Mouse (Mus musculus): Measurements from ENCODE around the gene Hist1h4f. TPM values are rescaled to one million over a fixed set of nuclear protein-coding genes. Genes with fewer than 3 reads are reported as not detected.

Hist1h4f gene
- polyA plus RNA-seq, 1 experiment from 2014 or later, result 2.1 TPM

Small RNA genes lying within 50 kb of the gene (microRNA-seq; reads per million reads assigned to microRNA genes)
- not detected for gene Gm44297
- not detected for gene Gm44359
- gene Gm44394, result not detected
- 2.7 reads per million, percentile 11 among the genes with 10 or more reads in this experiment for gene n-TStga1

Other genes with a start within 250 kb of the Hist1h4f start
- gene Zfp322a, start 182.4 kb downstream of the Hist1h4f start, polyA plus RNA-seq (2016; fragmentation: Nextera tagmentation; extraction: Ambion mirVana), result 65.4 and 67.5 TPM in 2 replicates
- gene Abt1, start 127.8 kb downstream of the Hist1h4f start, polyA plus RNA-seq (2016; fragmentation: Nextera tagmentation; extraction: Ambion mirVana), result 12.9 and 13.9 TPM in 2 replicates
- gene Btn1a1, start 85.7 kb downstream of the Hist1h4f start, polyA plus RNA-seq (2016; fragmentation: Nextera tagmentation; extraction: Ambion mirVana), result 0.10 and 0.20 TPM in 2 replicates
- 1.6 TPM in 2 replicates for gene Btn2a2, start 62.8 kb downstream of the Hist1h4f start, polyA plus RNA-seq (2016; fragmentation: Nextera tagmentation; extraction: Ambion mirVana)
- gene Hist1h4h, start 20.6 kb downstream of the Hist1h4f start, polyA plus RNA-seq (2016; fragmentation: Nextera tagmentation; extraction: Ambion mirVana), result 6.2 and 6.8 TPM in 2 replicates
- gene Hist1h2af, start 17.7 kb downstream of the Hist1h4f start, polyA plus RNA-seq (2016; fragmentation: Nextera tagmentation; extraction: Ambion mirVana), result 10.7 and 15.5 TPM in 2 replicates
- gene Hist1h3g, start 16.2 kb downstream of the Hist1h4f start, polyA plus RNA-seq (2016; fragmentation: Nextera tagmentation; extraction: Ambion mirVana), result 7.8 and 11.8 TPM in 2 replicates
- 1.3 and 1.5 TPM in 2 replicates for gene Hist1h2bh, start 8.3 kb downstream of the Hist1h4f start, polyA plus RNA-seq (2016; fragmentation: Nextera tagmentation; extraction: Ambion mirVana)
- 1.3 and 2.3 TPM in 2 replicates for gene Hist1h3f, start 7.6 kb downstream of the Hist1h4f start, polyA plus RNA-seq (2016; fragmentation: Nextera tagmentation; extraction: Ambion mirVana)
- gene Hist1h1d, start 1.6 kb upstream of the Hist1h4f start, polyA plus RNA-seq (2016; fragmentation: Nextera tagmentation; extraction: Ambion mirVana), result 0.64 and 0.75 TPM in 2 replicates
- gene Hist1h3e, start 10.7 kb upstream of the Hist1h4f start, polyA plus RNA-seq (2016; fragmentation: Nextera tagmentation; extraction: Ambion mirVana), result 9.5 and 9.6 TPM in 2 replicates
- gene Hist1h2ae, start 19.6 kb upstream of the Hist1h4f start, polyA plus RNA-seq (2016; fragmentation: Nextera tagmentation; extraction: Ambion mirVana), result 139 and 153 TPM in 2 replicates
- 11.4 and 15.7 TPM in 2 replicates for gene Hist1h2bg, start 19.7 kb upstream of the Hist1h4f start, polyA plus RNA-seq (2016; fragmentation: Nextera tagmentation; extraction: Ambion mirVana)
- 10.7 and 11.9 TPM in 2 replicates for gene Hist1h2bf, start 22.5 kb upstream of the Hist1h4f start, polyA plus RNA-seq (2016; fragmentation: Nextera tagmentation; extraction: Ambion mirVana)
- 2.0 and 3.6 TPM in 2 replicates for gene Hist1h2ad, start 22.7 kb upstream of the Hist1h4f start, polyA plus RNA-seq (2016; fragmentation: Nextera tagmentation; extraction: Ambion mirVana)
- gene Hist1h3d, start 24.1 kb upstream of the Hist1h4f start, polyA plus RNA-seq (2016; fragmentation: Nextera tagmentation; extraction: Ambion mirVana), result 5.5 and 7.0 TPM in 2 replicates
- gene Hist1h4d, start 29.9 kb upstream of the Hist1h4f start, polyA plus RNA-seq (2016; fragmentation: Nextera tagmentation; extraction: Ambion mirVana), result 123 and 126 TPM in 2 replicates
- gene Hist1h2be, start 69.5 kb upstream of the Hist1h4f start, polyA plus RNA-seq (2016; fragmentation: Nextera tagmentation; extraction: Ambion mirVana), result 3.3 and 3.6 TPM in 2 replicates
- gene Hist1h1e, start 70.9 kb upstream of the Hist1h4f start, polyA plus RNA-seq (2016; fragmentation: Nextera tagmentation; extraction: Ambion mirVana), result 22.6 and 24.2 TPM in 2 replicates
- gene Hist1h2ac, start 132.3 kb upstream of the Hist1h4f start, polyA plus RNA-seq (2016; fragmentation: Nextera tagmentation; extraction: Ambion mirVana), result 1.3 TPM in 2 replicates
- 35.4 and 35.6 TPM in 2 replicates for gene Hist1h2bc, start 132.6 kb upstream of the Hist1h4f start, polyA plus RNA-seq (2016; fragmentation: Nextera tagmentation; extraction: Ambion mirVana)
- gene Hist1h1t, start 144.2 kb upstream of the Hist1h4f start, polyA plus RNA-seq (2016; fragmentation: Nextera tagmentation; extraction: Ambion mirVana), result 0.24 and 0.25 TPM in 2 replicates
- 10.5 and 13.6 TPM in 2 replicates for gene Hist1h4c, start 146.8 kb upstream of the Hist1h4f start, polyA plus RNA-seq (2016; fragmentation: Nextera tagmentation; extraction: Ambion mirVana)
- gene Hfe, start 159.2 kb upstream of the Hist1h4f start, polyA plus RNA-seq (2016; fragmentation: Nextera tagmentation; extraction: Ambion mirVana), result 3.2 and 3.5 TPM in 2 replicates
- gene Hist1h1c, start 187.2 kb upstream of the Hist1h4f start, polyA plus RNA-seq (2016; fragmentation: Nextera tagmentation; extraction: Ambion mirVana), result 20.5 and 22.8 TPM in 2 replicates
- gene Hist1h3c, start 194.0 kb upstream of the Hist1h4f start, polyA plus RNA-seq (2016; fragmentation: Nextera tagmentation; extraction: Ambion mirVana), result 19.2 and 19.3 TPM in 2 replicates
- 3.6 and 5.0 TPM in 2 replicates for gene Hist1h2bb, start 195.1 kb upstream of the Hist1h4f start, polyA plus RNA-seq (2016; fragmentation: Nextera tagmentation; extraction: Ambion mirVana)
- 58.7 and 62.9 TPM in 2 replicates for gene Hist1h2ab, start 199.5 kb upstream of the Hist1h4f start, polyA plus RNA-seq (2016; fragmentation: Nextera tagmentation; extraction: Ambion mirVana)
- 14.0 and 23.7 TPM in 2 replicates for gene Hist1h3b, start 200.6 kb upstream of the Hist1h4f start, polyA plus RNA-seq (2016; fragmentation: Nextera tagmentation; extraction: Ambion mirVana)
- 9.4 and 11.5 TPM in 2 replicates for gene Hist1h4b, start 205.4 kb upstream of the Hist1h4f start, polyA plus RNA-seq (2016; fragmentation: Nextera tagmentation; extraction: Ambion mirVana)
- 1.1 and 1.2 TPM in 2 replicates for gene Hist1h4a, start 209.6 kb upstream of the Hist1h4f start, polyA plus RNA-seq (2016; fragmentation: Nextera tagmentation; extraction: Ambion mirVana)
- gene Hist1h3a, start 210.7 kb upstream of the Hist1h4f start, polyA plus RNA-seq (2016; fragmentation: Nextera tagmentation; extraction: Ambion mirVana), result 7.8 and 9.6 TPM in 2 replicates
- gene Hist1h1a, start 212.0 kb upstream of the Hist1h4f start, polyA plus RNA-seq (2016; fragmentation: Nextera tagmentation; extraction: Ambion mirVana), result 4.0 and 5.8 TPM in 2 replicates
- 0.10 TPM in 1 of 2 replicates, not detected in the other for gene Trim38, start 218.3 kb upstream of the Hist1h4f start, polyA plus RNA-seq (2016; fragmentation: Nextera tagmentation; extraction: Ambion mirVana)

Measured in embryonic facial prominence, embryonic 12.5 days (tissue).